Mouse (Mus musculus) monocyte, adult 5-6 weeks (primary cell): ENCODE results near the gene Lsamp. TPM values are rescaled to one million over a fixed set of nuclear protein-coding genes. Genes with fewer than 3 reads are reported as not detected.
"Not testable (repeated sequence)": the region's sequence is repeated elsewhere in the genome, so short reads cannot be mapped to it uniquely, and the experiment has no call there.

Source experiments
- ATAC-seq: fragments of 153-309, 156-312 bp; replicated peaks from 2 replicates; pipeline ENCODE4 v1.8.0; 2017; ENCODE audit warnings: mild to moderate bottlenecking; ENCODE audit not compliant: low TSS enrichment, insufficient number of reproducible peaks, severe bottlenecking, poor library complexity, low FRiP score
- total RNA-seq: library from RNA; stranded (forward); fragments of 200-1000, 200-491, 200-594 nt; gene quantifications from 3 replicates; pipeline ENCODE4 v1.2.3, GENCODE M21; 2017

Lsamp gene
- total RNA-seq, 1 experiment from 2014 or later = not detected

- no peak for ATAC-seq
Observed at GRCm38 (mm10) chr16:40601431-40602387, 617.5 kb downstream of the Lsamp start.

GRCm38 (mm10) chr16:40607509-40607908 is 623.3 kb downstream of the Lsamp start:
- ATAC-seq = no peak

GRCm38 (mm10) chr16:40616697-40617096 is 632.5 kb downstream of the Lsamp start:
- ATAC-seq = not testable (repeated sequence)

GRCm38 (mm10) chr16:40621086-40621485 is 636.9 kb downstream of the Lsamp start:
- ATAC-seq = not testable (repeated sequence)

GRCm38 (mm10) chr16:40627159-40627558 is 643.0 kb downstream of the Lsamp start:
- ATAC-seq = no peak

GRCm38 (mm10) chr16:40639621-40640371 is 655.6 kb downstream of the Lsamp start:
- ATAC-seq = no peak

GRCm38 (mm10) chr16:40652800-40653199 is 668.6 kb downstream of the Lsamp start:
- ATAC-seq = no peak

GRCm38 (mm10) chr16:40653508-40653907 is 669.3 kb downstream of the Lsamp start:
- no peak for ATAC-seq

- ATAC-seq = no peak
Observed at GRCm38 (mm10) chr16:40656347-40656746, 672.2 kb downstream of the Lsamp start.

- no peak for ATAC-seq
Observed at GRCm38 (mm10) chr16:40656871-40657270, 672.7 kb downstream of the Lsamp start.

- no peak for ATAC-seq
Observed at GRCm38 (mm10) chr16:40685531-40685930, 701.4 kb downstream of the Lsamp start.

- ATAC-seq = no peak
Observed at GRCm38 (mm10) chr16:40692292-40692691, 708.1 kb downstream of the Lsamp start.

- no peak for ATAC-seq
Observed at GRCm38 (mm10) chr16:40697253-40697652, 713.1 kb downstream of the Lsamp start.

- no peak for ATAC-seq
Observed at GRCm38 (mm10) chr16:40708558-40708957, 724.4 kb downstream of the Lsamp start.

- no peak for ATAC-seq
Observed at GRCm38 (mm10) chr16:40709574-40709973, 725.4 kb downstream of the Lsamp start.

- ATAC-seq = no peak; the same call in 1 of the 2 replicates
Observed at GRCm38 (mm10) chr16:40710068-40710467, 725.9 kb downstream of the Lsamp start.

- ATAC-seq = no peak
Observed at GRCm38 (mm10) chr16:40710491-40710890, 726.3 kb downstream of the Lsamp start.

GRCm38 (mm10) chr16:40713725-40714124 is 729.6 kb downstream of the Lsamp start:
- no peak for ATAC-seq

- ATAC-seq = no peak
Observed at GRCm38 (mm10) chr16:40739015-40739414, 754.9 kb downstream of the Lsamp start.

- ATAC-seq = no peak
Observed at GRCm38 (mm10) chr16:40739771-40740170, 755.6 kb downstream of the Lsamp start.
